Mouse (Mus musculus) heart, embryonic 13.5 days (tissue): ENCODE data around the gene H2afv. TPM values are rescaled to one million over a fixed set of nuclear protein-coding genes. Genes with fewer than 3 reads are reported as not detected.
A peak's percentile ranks its signal among the peaks of the same experiment; 100 is the strongest.

Experiments
- ATAC-seq: fragments of 200-750 bp; cut with Nextera tagmentation; 2 replicates; pipeline ENCODE4 v1.8.0; 2017; ENCODE audit warnings: moderate TSS enrichment; ENCODE audit not compliant: insufficient number of reproducible peaks, low FRiP score, low TSS enrichment; ENCODE audit errors: extremely low read depth
- H3K27ac ChIP-seq: fragments of 300-500 bp; sonication (generic); replicated peaks from 2 replicates; pipeline ENCODE4 v1.5.1; 2015; ENCODE audit warnings: moderate library complexity, mild to moderate bottlenecking, inconsistent platforms
- H3K27me3 ChIP-seq: fragments of 300-500 bp; sonication (generic); replicated peaks from 2 replicates; pipeline ENCODE4 v1.6.1; 2015; ENCODE audit warnings: mild to moderate bottlenecking, inconsistent platforms
- H3K36me3 ChIP-seq: fragments of 300-500 bp; sonication (generic); 2 replicates; pipeline ENCODE4 v1.6.1; 2015; ENCODE audit warnings: mild to moderate bottlenecking, inconsistent platforms
- H3K4me1 ChIP-seq: fragments of 300-500 bp; sonication (generic); 2 replicates; pipeline ENCODE4 v1.6.1; 2015; ENCODE audit warnings: inconsistent platforms
- H3K4me2 ChIP-seq: fragments of 300-500 bp; sonication (generic); 2 replicates; pipeline ENCODE4 v1.6.1; 2015; ENCODE audit warnings: inconsistent platforms, mild to moderate bottlenecking, moderate library complexity
- H3K4me3 ChIP-seq: fragments of 300-500 bp; sonication (generic); 2 replicates; pipeline ENCODE4 v1.5.1; 2015; ENCODE audit warnings: moderate library complexity, mild to moderate bottlenecking, inconsistent platforms
- H3K9ac ChIP-seq: fragments of 300-500 bp; sonication (generic); 2 replicates; pipeline ENCODE4 v1.6.1; 2015; ENCODE audit warnings: inconsistent platforms, mild to moderate bottlenecking, moderate library complexity
- H3K9me3 ChIP-seq: fragments of 300-500 bp; sonication (generic); 2 replicates; pipeline ENCODE4 v1.6.1; 2016; ENCODE audit warnings: inconsistent platforms
- WGBS: fragments of 180-500 bp; shearing (Covaris S2); methylation state at CpG from one replicate; pipeline ENCODE4 v1.1.7; 2015; ENCODE audit warnings: mixed read lengths; 5-methylcytosine and 5-hydroxymethylcytosine counted together
- polyA plus RNA-seq: library from polyadenylated mRNA; unstranded; fragments of >200 nt; fragmentation: Nextera tagmentation; extraction: Ambion mirVana; gene quantifications from 2 replicates; pipeline ENCODE4 v1.2.1, GENCODE M21; 2015

H2afv gene
- polyA plus RNA-seq, 1 experiment from 2014 or later: 309 TPM

GRCm38 (mm10) chr11:6402515-6403510, 41.4 kb downstream of the H2afv start:
- no peak for ATAC-seq
- Histone ChIP-seq H3K4me3 (no peak overlapping the region), H3K36me3 (peaks cover 78% of the 10 kb centered on the region), H3K9ac (no peak overlapping the region), H3K27ac (no peak overlapping the region), H3K27me3 (no peaks in the 10 kb centered on the region), H3K4me2 (no peak overlapping the region), H3K4me1 (peaks cover 36% of the 10 kb centered on the region), H3K9me3 (no peaks in the 10 kb centered on the region)
- WGBS: 85% methylated on average over 19 of the region's 19 CpGs

GRCm38 (mm10) chr11:6398141-6398540, 46.1 kb downstream of the H2afv start:
- no peak for ATAC-seq
- WGBS: 87% methylated on average over 10 of the region's 10 CpGs
- Histone ChIP-seq H3K9me3 (no peaks in the 10 kb centered on the region), H3K27me3 (no peaks in the 10 kb centered on the region), H3K36me3 (peaks cover 93% of the 10 kb centered on the region), H3K4me3 (no peak overlapping the region), H3K9ac (no peak overlapping the region), H3K4me1 (0 out of 2 replicates have a peak, but pooled peaks cover 2% of the 10 kb centered on the region), H3K27ac (no peak overlapping the region), H3K4me2 (no peak overlapping the region)

- no peaks in the 10 kb centered on the region for H3K9me3 ChIP-seq
- H3K27ac ChIP-seq: no peak overlapping the region
- no peaks in the 10 kb centered on the region for H3K27me3 ChIP-seq
- no peak for ATAC-seq
- no peak overlapping the region for H3K9ac ChIP-seq
- peaks cover 86% of the 10 kb centered on the region for H3K36me3 ChIP-seq
- peaks cover 15% of the 10 kb centered on the region for H3K4me1 ChIP-seq
- H3K4me2 ChIP-seq: no peak overlapping the region
- WGBS: 81% methylated on average over 5 of the region's 5 CpGs
- H3K4me3 ChIP-seq: no peak overlapping the region
Measured at GRCm38 (mm10) chr11:6395565-6395964, 48.7 kb downstream of the H2afv start.

GRCm38 (mm10) chr11:6393866-6394265, 50.4 kb downstream of the H2afv start:
- Histone ChIP-seq H3K4me2 (no peak overlapping the region), H3K4me3 (no peak overlapping the region), H3K36me3 (peaks cover 69% of the 10 kb centered on the region), H3K27me3 (no peaks in the 10 kb centered on the region), H3K27ac (no peak overlapping the region), H3K9ac (peak overlapping the region; percentile 21; the same call in 1 of the 2 replicates), H3K9me3 (no peaks in the 10 kb centered on the region), H3K4me1 (peaks cover 24% of the 10 kb centered on the region)
- 68% methylated on average over 1 of the region's 1 CpGs for WGBS
- ATAC-seq: no peak

GRCm38 (mm10) chr11:6392857-6393256, 51.4 kb downstream of the H2afv start:
- H3K27ac ChIP-seq: no peak overlapping the region
- no peak overlapping the region for H3K4me3 ChIP-seq
- H3K4me2 ChIP-seq: no peak overlapping the region
- H3K4me1 ChIP-seq: peaks cover 24% of the 10 kb centered on the region
- peaks cover 59% of the 10 kb centered on the region for H3K36me3 ChIP-seq
- WGBS: 61% methylated on average over 6 of the region's 6 CpGs
- no peak for ATAC-seq
- H3K9ac ChIP-seq: no peak overlapping the region
- no peaks in the 10 kb centered on the region for H3K27me3 ChIP-seq
- H3K9me3 ChIP-seq: no peaks in the 10 kb centered on the region

GRCm38 (mm10) chr11:6391516-6392276, 52.5 kb downstream of the H2afv start:
- Histone ChIP-seq H3K4me1 (peaks cover 24% of the 10 kb centered on the region), H3K9me3 (no peaks in the 10 kb centered on the region), H3K4me3 (no peak overlapping the region), H3K9ac (peak overlapping the region; percentile 2; the same call in 1 of the 2 replicates), H3K36me3 (peaks cover 47% of the 10 kb centered on the region), H3K27ac (no peak overlapping the region), H3K27me3 (no peaks in the 10 kb centered on the region), H3K4me2 (no peak overlapping the region)
- 83% methylated on average over 8 of the region's 8 CpGs for WGBS
- ATAC-seq: no peak

- Histone ChIP-seq H3K4me2 (peak overlapping the region; percentile 73), H3K4me3 (peak overlapping the region; percentile 72), H3K9me3 (no peaks in the 10 kb centered on the region), H3K4me1 (peaks cover 24% of the 10 kb centered on the region), H3K27ac (no peak overlapping the region), H3K27me3 (no peaks in the 10 kb centered on the region), H3K36me3 (peaks cover 35% of the 10 kb centered on the region), H3K9ac (peak overlapping the region; percentile 92)
- 84% methylated on average over 8 of the region's 8 CpGs for WGBS
- no peak for ATAC-seq
Measured at GRCm38 (mm10) chr11:6390376-6391053, 53.7 kb downstream of the H2afv start.

GRCm38 (mm10) chr11:6389483-6389921, 54.7 kb downstream of the H2afv start:
- Histone ChIP-seq H3K27ac (peak overlapping the region; percentile 95; the same call in 1 of the 2 replicates), H3K4me2 (peak overlapping the region; percentile 73), H3K9me3 (no peaks in the 10 kb centered on the region), H3K36me3 (peaks cover 25% of the 10 kb centered on the region; the same call in 1 of the 2 replicates), H3K9ac (peak overlapping the region; percentile 92), H3K4me1 (peaks cover 24% of the 10 kb centered on the region), H3K27me3 (no peaks in the 10 kb centered on the region), H3K4me3 (peak overlapping the region; percentile 72)
- WGBS: under 1% methylated on average over 43 of the region's 43 CpGs
- peak; percentile 8 for ATAC-seq

- no peaks in the 10 kb centered on the region for H3K27me3 ChIP-seq
- H3K4me2 ChIP-seq: peak within 1 kb of the TSS; percentile 73
Measured at GRCm38 (mm10) chr11:6388726-6389413, 55.4 kb downstream of the H2afv start, which contains the start of gene Zmiz2. TSS of gene Zmiz2 (plus strand) at chr11:6389074.

GRCm38 (mm10) chr11:6388126-6388725, 56.0 kb downstream of the H2afv start:
- peak overlapping the region; percentile 54 for H3K4me2 ChIP-seq
- H3K27ac ChIP-seq: peak overlapping the region; percentile 95
- ATAC-seq: no peak
- H3K9ac ChIP-seq: peak overlapping the region; percentile 92
- WGBS: 84% methylated on average over 6 of the region's 6 CpGs
- peaks cover 21% of the 10 kb centered on the region for H3K4me1 ChIP-seq
- H3K27me3 ChIP-seq: no peaks in the 10 kb centered on the region
- H3K9me3 ChIP-seq: no peaks in the 10 kb centered on the region
- peak overlapping the region; percentile 72 for H3K4me3 ChIP-seq
- peaks cover 19% of the 10 kb centered on the region; the same call in 1 of the 2 replicates for H3K36me3 ChIP-seq

More at GRCm38 (mm10) chr11:6388726-6389413, 55.4 kb downstream of the H2afv start, which contains the start of gene Zmiz2:
- H3K36me3 ChIP-seq: peaks cover 19% of the 10 kb centered on the region; the same call in 1 of the 2 replicates
- WGBS: 6% methylated on average over 55 of the region's 60 CpGs
- H3K4me3 ChIP-seq: peak within 1 kb of the TSS; percentile 72
- peak; percentile 96 for ATAC-seq
- peaks cover 22% of the 10 kb centered on the region for H3K4me1 ChIP-seq
- peak within 1 kb of the TSS; percentile 92 for H3K9ac ChIP-seq
- no peaks in the 10 kb centered on the region for H3K9me3 ChIP-seq
- peak within 1 kb of the TSS; percentile 95 for H3K27ac ChIP-seq
